Comparison of ENCODE assay signal across 22 mouse cellular contexts in the genomic region with DNA sequence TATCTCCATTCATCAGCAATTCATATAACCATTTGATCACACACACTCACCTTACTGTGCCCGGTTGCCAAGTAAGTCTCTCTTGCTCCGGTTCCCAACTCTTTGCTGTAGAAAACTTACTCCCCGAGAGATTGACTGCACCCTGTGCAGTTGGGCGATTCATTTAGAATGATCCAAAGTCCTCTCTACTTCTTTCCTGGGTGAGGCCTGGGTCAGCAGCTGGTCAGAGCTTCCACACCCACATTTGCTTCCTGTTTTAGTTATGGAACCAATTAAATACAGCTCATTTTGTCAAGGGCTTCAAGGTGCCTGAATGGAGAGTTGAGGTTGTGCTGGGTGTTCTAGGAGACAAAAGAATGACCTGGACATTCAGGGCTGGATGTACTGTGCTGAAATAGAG. TPM values are rescaled to one million over a fixed set of nuclear protein-coding genes. Genes with fewer than 3 reads are reported as not detected.
A peak's percentile ranks its signal among the peaks of the same experiment; 100 is the strongest.
DNase-seq lines count a peak whose midpoint lies in the region; ATAC-seq and TF ChIP-seq lines count a peak whose summit lies in the region.
"Had no signal": no experiment of that assay in that cellular context is flagged by ENCODE, and none has a peak within 500 bp of the region (broad histone marks: within the 10 kb centered on the region; RNA-seq: fewer than 3 reads in every experiment).

TSS of gene Ms4a8a (minus strand) at position 169 of the 400 bp plus-strand sequence.

- peak; percentile 92 for ATAC-seq in intestine, embryonic 16.5 days
- ATAC-seq in megakaryocyte, adult 5-6 weeks (ENCODE audit: poor library complexity, severe bottlenecking), result peak; percentile 49; the same call in 1 of the 2 replicates
- ATAC-seq in stomach, postnatal 0 days (ENCODE audit: low FRiP score, low TSS enrichment), result peak; percentile 93
- ATAC-seq: forebrain, embryonic 13.5 days; forebrain, postnatal 0 days had no signal

- peak within 1 kb of the TSS; percentile 14 for H3K4me3 ChIP-seq in intestine, embryonic 16.5 days (ENCODE audit: low read length)
- H3K4me3 ChIP-seq in stomach, postnatal 0 days (ENCODE audit: low read depth, low read length), result no peak within 1 kb of the TSS
- no peak within 1 kb of the TSS for H3K4me3 ChIP-seq in cerebellum, adult 2 months (replicated peaks; ENCODE audit: insufficient read depth, low read depth, low read length)
- H3K4me3 ChIP-seq: embryonic facial prominence, embryonic 13.5 days; forebrain, embryonic 13.5 days; heart, embryonic 13.5 days; hindbrain, embryonic 15.5 days had no signal

- WGBS in intestine, embryonic 16.5 days, result 62% methylated on average over 4 of the region's 4 CpGs
- WGBS in stomach, postnatal 0 days, result 76% methylated on average over 4 of the region's 4 CpGs
- 82% methylated on average over 4 of the region's 4 CpGs for WGBS in cerebellum, adult 2 months

- TF ChIP-seq EP300 in stomach, postnatal 0 days (optimal IDR thresholded peaks at IDR 0.05), result no peak

- no peak for TF ChIP-seq POLR2A in cerebellum, adult 2 months (IDR thresholded peaks at IDR 0.05; ENCODE audit: borderline replicate concordance, insufficient read depth, low read length)

- DNase-seq in lung, postnatal 25 days (ENCODE audit: low spot score), result peak; percentile 16
- no peak for DNase-seq in lung, postnatal 14 days
- peak; percentile 56 for DNase-seq in stomach, postnatal 0 days (ENCODE audit: low spot score)
- no peak for DNase-seq in frontal cortex, postnatal 36 days (ENCODE audit: low spot score in 2 of 2)
- no peak for DNase-seq in cerebellum, adult 2 months
- DNase-seq: adrenal gland, adult 8-10 months; adrenal gland, postnatal 36 days; cerebellum, adult 11 months; cerebellum, adult 9-10 months; cerebellum, postnatal 25 days; forebrain, postnatal 0 days; gastrocnemius, postnatal 14 days had no signal

- H3K36me3 ChIP-seq in intestine, embryonic 16.5 days (ENCODE audit: control insufficient read depth, insufficient read depth, low read length), result no peaks in the 10 kb centered on the region
- no peaks in the 10 kb centered on the region for H3K36me3 ChIP-seq in stomach, postnatal 0 days (ENCODE audit: control insufficient read depth, insufficient read depth, low read length)
- H3K36me3 ChIP-seq: embryonic facial prominence, embryonic 13.5 days; heart, embryonic 13.5 days; hindbrain, embryonic 15.5 days had no signal

- no peak within 1 kb of the TSS for H3K9ac ChIP-seq in intestine, embryonic 16.5 days (ENCODE audit: low read depth, low read length)
- no peak within 1 kb of the TSS for H3K9ac ChIP-seq in stomach, postnatal 0 days (ENCODE audit: low read length)
- H3K9ac ChIP-seq: embryonic facial prominence, embryonic 13.5 days; forebrain, embryonic 13.5 days; forebrain, postnatal 0 days; heart, embryonic 13.5 days; hindbrain, embryonic 15.5 days had no signal

- H3K4me1 ChIP-seq in intestine, embryonic 16.5 days (ENCODE audit: control insufficient read depth, insufficient read depth, low read length), result no peaks in the 10 kb centered on the region
- no peaks in the 10 kb centered on the region for H3K4me1 ChIP-seq in stomach, postnatal 0 days (replicated peaks; ENCODE audit: control insufficient read depth, insufficient read depth)
- no peaks in the 10 kb centered on the region for H3K4me1 ChIP-seq in cerebellum, adult 2 months (ENCODE audit: control insufficient read depth, insufficient read depth, low read length)
- H3K4me1 ChIP-seq: embryonic facial prominence, embryonic 13.5 days; forebrain, embryonic 13.5 days; heart, embryonic 13.5 days; hindbrain, embryonic 15.5 days had no signal

- H3K27me3 ChIP-seq in intestine, embryonic 16.5 days (replicated peaks; ENCODE audit: control insufficient read depth, insufficient read depth, low read length), result no peaks in the 10 kb centered on the region
- H3K27me3 ChIP-seq in stomach, postnatal 0 days (ENCODE audit: control insufficient read depth, insufficient read depth, low read length), result no peaks in the 10 kb centered on the region
- no peaks in the 10 kb centered on the region for H3K27me3 ChIP-seq in cerebellum, adult 2 months (ENCODE audit: control insufficient read depth, insufficient read depth, low read length)
- H3K27me3 ChIP-seq: embryonic facial prominence, embryonic 13.5 days; forebrain, embryonic 13.5 days; hindbrain, embryonic 15.5 days had no signal

- H3K9me3 ChIP-seq in intestine, embryonic 16.5 days (ENCODE audit: control insufficient read depth, low read length), result no peaks in the 10 kb centered on the region
- no peaks in the 10 kb centered on the region for H3K9me3 ChIP-seq in stomach, postnatal 0 days (ENCODE audit: control insufficient read depth, low read length)
- H3K9me3 ChIP-seq: embryonic facial prominence, embryonic 13.5 days; forebrain, embryonic 13.5 days; heart, embryonic 13.5 days; hindbrain, embryonic 15.5 days had no signal

- no peak for TF ChIP-seq CTCF in stomach, postnatal 0 days (IDR thresholded peaks at IDR 0.05; ENCODE audit: low read depth)
- no peak for TF ChIP-seq CTCF in cerebellum, adult 2 months (IDR thresholded peaks at IDR 0.05; ENCODE audit: borderline replicate concordance, insufficient read depth, low read depth, low read length)

- peak within 1 kb of the TSS; percentile 55; the same call in 1 of the 2 replicates for H3K27ac ChIP-seq in intestine, embryonic 16.5 days (ENCODE audit: low read length)
- H3K27ac ChIP-seq in stomach, postnatal 0 days (replicated peaks), result peak within 1 kb of the TSS; percentile 53
- no peak within 1 kb of the TSS for H3K27ac ChIP-seq in cerebellum, adult 2 months (ENCODE audit: insufficient read depth, low read length)
- H3K27ac ChIP-seq: embryonic facial prominence, embryonic 13.5 days; forebrain, embryonic 13.5 days; heart, embryonic 13.5 days; hindbrain, embryonic 15.5 days had no signal

- H3K4me2 ChIP-seq in intestine, embryonic 16.5 days (ENCODE audit: low read depth, low read length), result peak within 1 kb of the TSS; percentile 13
- no peak within 1 kb of the TSS for H3K4me2 ChIP-seq in stomach, postnatal 0 days (replicated peaks; ENCODE audit: low read depth)
- H3K4me2 ChIP-seq: embryonic facial prominence, embryonic 13.5 days; forebrain, embryonic 13.5 days; heart, embryonic 13.5 days; hindbrain, embryonic 15.5 days had no signal

RNA-seq across cellular contexts. Expression of gene Ms4a8a, which starts in this region (rescaled TPM):
- polyA plus RNA-seq in intestine, embryonic 16.5 days (2015; fragmentation: Nextera tagmentation; extraction: Ambion mirVana), result 37.6 and 39.5 TPM in 2 replicates
- total RNA-seq in megakaryocyte, adult 5-6 weeks (2015), result 81.1 and 96.0 TPM in 2 replicates
- 52.4 and 55.6 TPM in 2 replicates for total RNA-seq in megakaryocyte, adult 5-6 weeks (2017)
- 21.0 and 22.3 TPM in 2 replicates for polyA plus RNA-seq in stomach, postnatal 0 days (2015; fragmentation: Nextera tagmentation; extraction: Ambion mirVana)
- not detected in 2 replicates for polyA plus RNA-seq in cerebellum, adult 2 months (2012; rRNA removed)
- total RNA-seq: ES-E14; forebrain, postnatal 0 days had no signal
- polyA plus RNA-seq: brain, embryonic 14.5 days; embryonic facial prominence, embryonic 13.5 days; forebrain, embryonic 13.5 days; forebrain, postnatal 0 days; heart, postnatal 0 days; hindbrain, embryonic 11.5 days; hindbrain, embryonic 15.5 days had no signal

Comparison
In these comparisons a context has a peak if more than half of its experiments do, and no peak if none do; other contexts are left out.
1. RNA of gene Ms4a8a (polyA plus RNA-seq): 37.6 to 39.5 TPM in intestine, embryonic 16.5 days and 21.0 to 22.3 TPM in stomach, postnatal 0 days; not detected in cerebellum, adult 2 months; every median in the first group is over 10 times any median in the second.
2. DNase-seq: peak in lung, postnatal 25 days (single experiment) and stomach, postnatal 0 days (single experiment); none in lung, postnatal 14 days (single experiment), frontal cortex, postnatal 36 days (0 of 2) and cerebellum, adult 2 months (0 of 2).
3. Peak in every context shown above with its lines, with median percentiles within 50 percentile points of each other: ATAC-seq.